Mouse (Mus musculus) limb, embryonic 14.5 days (tissue): ENCODE data around the gene Frmd7. TPM values are rescaled to one million over a fixed set of nuclear protein-coding genes. Genes with fewer than 3 reads are reported as not detected.

ENCODE experiments used
- ATAC-seq: fragments of 200-750 bp; cut with Nextera tagmentation; 2 replicates; pipeline ENCODE4 v1.8.0; 2017; ENCODE audit warnings: low read depth, moderate number of reproducible peaks, moderate TSS enrichment; ENCODE audit not compliant: low FRiP score
- DNase-seq: peaks from one replicate; pipeline ENCODE4 v3.0.0-alpha.2; 2015; ENCODE audit warnings: low spot score
- H3K27ac ChIP-seq: fragments of 300-500 bp; sonication (generic); replicated peaks from 2 replicates; pipeline ENCODE4 v1.5.1; 2014; ENCODE audit warnings: low read depth, mild to moderate bottlenecking, low read length, moderate library complexity, mixed read lengths
- H3K27me3 ChIP-seq: fragments of 300-500 bp; sonication (generic); 2 replicates; pipeline ENCODE4 v1.6.1; 2014; ENCODE audit warnings: low read length, mixed read lengths; ENCODE audit not compliant: control insufficient read depth, insufficient read depth
- H3K36me3 ChIP-seq: fragments of 300-500 bp; sonication (generic); 2 replicates; pipeline ENCODE4 v1.6.1; 2014; ENCODE audit warnings: mild to moderate bottlenecking, low read length, moderate library complexity, mixed read lengths; ENCODE audit not compliant: control insufficient read depth, insufficient read depth
- H3K4me1 ChIP-seq: fragments of 300-500 bp; sonication (generic); 2 replicates; pipeline ENCODE4 v1.6.1; 2014; ENCODE audit warnings: antibody characterized with exemption, low read length, mixed read lengths; ENCODE audit not compliant: control insufficient read depth, insufficient read depth
- H3K4me2 ChIP-seq: fragments of 300-500 bp; sonication (generic); replicated peaks from 2 replicates; pipeline ENCODE4 v1.6.1; 2014; ENCODE audit warnings: low read depth, mild to moderate bottlenecking, low read length, moderate library complexity; ENCODE audit not compliant: severe bottlenecking
- H3K4me3 ChIP-seq: fragments of 300-500 bp; sonication (generic); replicated peaks from 2 replicates; pipeline ENCODE4 v1.5.1; 2014; ENCODE audit warnings: low read length
- H3K9ac ChIP-seq: fragments of 300-500 bp; sonication (generic); 2 replicates; pipeline ENCODE4 v1.6.1; 2014; ENCODE audit warnings: mild to moderate bottlenecking, low read depth, low read length, moderate library complexity; ENCODE audit not compliant: severe bottlenecking
- H3K9me3 ChIP-seq: fragments of 300-500 bp; sonication (generic); 2 replicates; pipeline ENCODE4 v1.6.1; 2016; ENCODE audit warnings: low read length; ENCODE audit not compliant: control insufficient read depth
- POLR2A ChIP-seq: fragments of 200-500 bp; IDR thresholded peaks from 2 replicates; pipeline ENCODE4 v1.8.0; 2012; ENCODE audit warnings: inconsistent platforms, mild to moderate bottlenecking, moderate library complexity, borderline replicate concordance; ENCODE audit not compliant: insufficient read depth, insufficient read length; ENCODE audit errors: extremely low read depth
- WGBS: fragments of 180-500 bp; shearing (Covaris S2); extraction: QIAGEN DNeasy Blood & Tissue Kit; methylation state at CpG from one replicate; pipeline ENCODE4 v1.1.7; 2014; 5-methylcytosine and 5-hydroxymethylcytosine counted together
- polyA plus RNA-seq, 2 experiments: library from polyadenylated mRNA; depleted of rRNA in 1 of 2; stranded (reverse) in 1 of 2; unstranded in 1 of 2; fragments of >200 nt; fragmentation: Nextera tagmentation in 1 of 2; extraction: Ambion mirVana in 1 of 2; gene quantifications; 2 replicates each; pipeline versions ENCODE4 v1.2.1 to v1.2.3; 2012 to 2014

Frmd7 gene
- polyA plus RNA-seq, 2 experiments: 0.11 to 0.55 TPM

- ATAC-seq: no peak
Measured at GRCm38 (mm10) chrX:50917389-50917788, 25.1 kb downstream of the Frmd7 start.

DNA sequence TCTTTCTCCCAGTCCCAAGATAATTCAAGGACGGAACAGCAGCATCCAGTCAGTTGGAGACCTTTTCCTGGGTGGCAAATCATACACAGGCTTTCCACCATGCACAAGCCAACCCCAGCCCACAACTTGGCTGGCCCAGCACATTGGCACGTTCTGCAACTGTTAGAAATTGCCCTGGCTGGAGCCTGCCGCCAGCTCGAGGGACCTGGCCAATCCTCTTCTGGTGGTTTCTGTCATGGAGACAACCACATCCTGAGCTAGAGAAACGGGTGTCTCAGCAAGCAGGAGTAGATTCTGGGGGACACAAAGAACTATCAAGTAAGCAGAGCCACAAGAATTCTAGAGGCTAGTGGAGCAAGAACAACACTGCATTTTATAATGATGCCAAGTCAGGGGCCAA is 32.6 kb downstream of the Frmd7 start:
- Histone ChIP-seq H3K27me3 (no peaks in the 10 kb centered on the region), H3K9me3 (no peaks in the 10 kb centered on the region), H3K4me1 (no peaks in the 10 kb centered on the region), H3K9ac (no peak overlapping the region), H3K27ac (no peak overlapping the region), H3K4me3 (no peak overlapping the region), H3K4me2 (no peak overlapping the region), H3K36me3 (no peaks in the 10 kb centered on the region)
- ATAC-seq (no peak), DNase-seq (no peak)
- no peak for TF ChIP-seq POLR2A
- 78% methylated on average over 5 of the region's 5 CpGs for WGBS

More at GRCm38 (mm10) chrX:50917389-50917788, 25.1 kb downstream of the Frmd7 start:
- Histone ChIP-seq H3K27me3 (no peaks in the 10 kb centered on the region), H3K4me3 (no peak overlapping the region), H3K9ac (no peak overlapping the region), H3K4me2 (no peak overlapping the region), H3K36me3 (no peaks in the 10 kb centered on the region), H3K27ac (no peak overlapping the region), H3K4me1 (peaks cover 11% of the 10 kb centered on the region; the same call in 1 of the 2 replicates), H3K9me3 (no peaks in the 10 kb centered on the region)
- no peak for TF ChIP-seq POLR2A
- DNase-seq: no peak
- WGBS: 48% methylated on average over 3 of the region's 3 CpGs

DNA sequence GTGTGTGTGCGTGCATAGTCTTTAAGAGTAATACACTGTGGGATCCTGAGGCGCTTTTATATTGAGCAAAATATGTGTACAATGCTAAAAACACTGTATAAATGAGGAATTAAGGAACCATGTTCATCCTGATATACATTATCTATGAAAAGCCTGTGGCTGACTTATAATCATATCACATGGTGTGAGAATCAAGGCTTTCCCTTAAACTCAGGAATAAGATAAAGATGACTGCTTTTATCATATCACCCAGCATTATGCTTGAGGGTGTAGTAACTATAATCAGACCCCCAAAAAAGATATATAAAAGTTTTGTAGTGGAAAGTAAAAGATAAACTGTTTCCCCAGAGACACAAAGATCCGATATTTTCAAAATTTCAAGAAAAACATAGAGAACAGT is 39.0 kb downstream of the Frmd7 start:
- Histone ChIP-seq H3K9me3 (no peaks in the 10 kb centered on the region), H3K9ac (no peak overlapping the region), H3K4me2 (no peak overlapping the region), H3K4me3 (no peak overlapping the region), H3K36me3 (no peaks in the 10 kb centered on the region), H3K27me3 (no peaks in the 10 kb centered on the region), H3K4me1 (no peaks in the 10 kb centered on the region), H3K27ac (no peak overlapping the region)
- no peak for TF ChIP-seq POLR2A
- WGBS: 83% methylated on average over 3 of the region's 3 CpGs
- ATAC-seq (no peak), DNase-seq (no peak)

DNA sequence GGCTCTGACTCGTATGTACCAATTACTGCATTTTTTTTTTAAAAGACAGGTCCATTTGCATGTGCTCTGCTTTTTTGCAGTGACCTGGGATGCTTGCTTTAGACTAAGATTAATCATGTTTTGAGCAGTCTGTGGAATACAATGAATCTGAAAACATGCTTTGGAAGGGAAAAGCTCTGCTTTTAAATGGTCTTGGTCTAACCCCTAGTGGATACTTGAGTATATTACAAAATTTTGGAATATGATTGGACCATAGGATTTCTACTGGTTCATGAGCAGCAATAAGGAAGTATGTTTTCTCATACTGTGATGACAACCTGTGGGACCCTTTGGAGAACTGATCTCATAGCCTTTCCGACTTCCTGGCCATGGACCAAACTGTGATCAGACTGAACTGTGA is 54.5 kb downstream of the Frmd7 start:
- Histone ChIP-seq H3K4me2 (no peak overlapping the region), H3K9me3 (no peaks in the 10 kb centered on the region), H3K4me1 (no peaks in the 10 kb centered on the region), H3K4me3 (no peak overlapping the region), H3K36me3 (0 out of 2 replicates have a peak, but pooled peaks cover 9% of the 10 kb centered on the region), H3K9ac (no peak overlapping the region), H3K27me3 (no peaks in the 10 kb centered on the region), H3K27ac (no peak overlapping the region)
- ATAC-seq (no peak), DNase-seq (peak; percentile 24)
- TF ChIP-seq POLR2A: no peak
- WGBS: 77% methylated on average over 2 of the region's 2 CpGs

GRCm38 (mm10) chrX:50874246-50875002 is 68.1 kb downstream of the Frmd7 start:
- no peak for DNase-seq
- H3K4me3 ChIP-seq: no peak overlapping the region
- H3K9ac ChIP-seq: no peak overlapping the region
- H3K36me3 ChIP-seq: no peaks in the 10 kb centered on the region
- H3K4me2 ChIP-seq: no peak overlapping the region
- TF ChIP-seq POLR2A: no peak
- no peaks in the 10 kb centered on the region for H3K4me1 ChIP-seq
- no peaks in the 10 kb centered on the region for H3K27me3 ChIP-seq
- WGBS: 74% methylated on average over 6 of the region's 6 CpGs
- H3K27ac ChIP-seq: no peak overlapping the region
- no peaks in the 10 kb centered on the region for H3K9me3 ChIP-seq
- no peak for ATAC-seq
